In genomic region chr2:33260772-33261171, GRCm38 (mm10) we compare ENCODE assay signal across 13 mouse cellular contexts. TPM values are rescaled to one million over a fixed set of nuclear protein-coding genes. Genes with fewer than 3 reads are reported as not detected.
A peak's percentile ranks its signal among the peaks of the same experiment; 100 is the strongest.
DNase-seq lines count a peak whose midpoint lies in the region; ATAC-seq and TF ChIP-seq lines count a peak whose summit lies in the region.
"Had no signal": no experiment of that assay in that cellular context is flagged by ENCODE, and none has a peak within 500 bp of the region (broad histone marks: within the 10 kb centered on the region; RNA-seq: fewer than 3 reads in every experiment).

No protein-coding gene starts in this region.

- ATAC-seq in forebrain, postnatal 0 days = peak; percentile 58
- no peak for ATAC-seq in stomach, postnatal 0 days (ENCODE audit: low FRiP score, low TSS enrichment)
- no peak for ATAC-seq in megakaryocyte-erythroid progenitor cell, adult 5-6 weeks (replicated peaks; ENCODE audit: low FRiP score, low TSS enrichment, poor library complexity, severe bottlenecking)

- TF ChIP-seq EP300 in stomach, postnatal 0 days (optimal IDR thresholded peaks at IDR 0.05) = no peak

- WGBS in forebrain, postnatal 0 days = 44% methylated on average over 8 of the region's 8 CpGs
- 92% methylated on average over 8 of the region's 8 CpGs for WGBS in forebrain, embryonic 10.5 days
- WGBS in stomach, postnatal 0 days = 84% methylated on average over 8 of the region's 8 CpGs
- WGBS in thymus, adult 2 months = 95% methylated on average over 8 of the region's 8 CpGs

- no peak overlapping the region for H3K4me3 ChIP-seq in forebrain, postnatal 0 days (ENCODE audit: low read depth, low read length)
- no peak overlapping the region for H3K4me3 ChIP-seq in forebrain, embryonic 10.5 days
- H3K4me3 ChIP-seq in stomach, postnatal 0 days (ENCODE audit: low read depth, low read length) = no peak overlapping the region
- H3K4me3 ChIP-seq in thymus, adult 2 months (ENCODE audit: control insufficient read depth, insufficient read depth, low read length) = no peak overlapping the region
- H3K4me3 ChIP-seq: limb, embryonic 10.5 days had no signal

- peaks cover 3% of the 10 kb centered on the region for H3K4me1 ChIP-seq in forebrain, postnatal 0 days (ENCODE audit: insufficient read depth)
- peaks cover 11% of the 10 kb centered on the region for H3K4me1 ChIP-seq in forebrain, embryonic 10.5 days
- no peaks in the 10 kb centered on the region for H3K4me1 ChIP-seq in stomach, postnatal 0 days (replicated peaks; ENCODE audit: control insufficient read depth, insufficient read depth)
- H3K4me1 ChIP-seq in thymus, adult 2 months (replicated peaks; ENCODE audit: control insufficient read depth, insufficient read depth, low read length) = no peaks in the 10 kb centered on the region
- H3K4me1 ChIP-seq: limb, embryonic 10.5 days had no signal

- intact Hi-C loops in left cerebral cortex, postnatal 10 days (cut with DNase I) = no loop called here

- no peaks in the 10 kb centered on the region for H3K27me3 ChIP-seq in forebrain, postnatal 0 days (ENCODE audit: insufficient read depth, low read length)
- H3K27me3 ChIP-seq in forebrain, embryonic 10.5 days (ENCODE audit: poor library complexity, severe bottlenecking) = no peaks in the 10 kb centered on the region
- no peaks in the 10 kb centered on the region for H3K27me3 ChIP-seq in stomach, postnatal 0 days (ENCODE audit: control insufficient read depth, insufficient read depth, low read length)
- H3K27me3 ChIP-seq in thymus, adult 2 months (ENCODE audit: control insufficient read depth, insufficient read depth, low read length) = no peaks in the 10 kb centered on the region

- no peak for TF ChIP-seq POLR2A in thymus, adult 2 months (IDR thresholded peaks at IDR 0.05; ENCODE audit: control insufficient read depth, extremely low read depth, insufficient read depth, low read length, poor library complexity)

- peak; percentile 41 for DNase-seq in forebrain, postnatal 0 days
- DNase-seq in forebrain, embryonic 10.5 days (ENCODE audit: extremely low spot score, low spot score) = no peak
- DNase-seq in brain, adult 2 months (ENCODE audit: low read depth, low spot score) = peak; percentile 89
- DNase-seq in layer of hippocampus, adult 11-12 months (ENCODE audit: low spot score) = peak; percentile 65
- peak; percentile 34 to 57 for DNase-seq in left cerebral cortex, postnatal 10 days (ENCODE audit: extremely low spot score in 1 of 2, low spot score in 2 of 2)
- DNase-seq in stomach, postnatal 0 days (ENCODE audit: low spot score) = no peak
- no peak for DNase-seq in thymus, adult 2 months
- DNase-seq: gastrocnemius, postnatal 14 days; kidney, adult 8-10 months; lung, adult 18-20 months; retina, postnatal 1 day had no signal

- no peaks in the 10 kb centered on the region for H3K9me3 ChIP-seq in forebrain, postnatal 0 days (ENCODE audit: low read length)
- H3K9me3 ChIP-seq in forebrain, embryonic 10.5 days = no peaks in the 10 kb centered on the region
- no peaks in the 10 kb centered on the region for H3K9me3 ChIP-seq in stomach, postnatal 0 days (ENCODE audit: control insufficient read depth, low read length)
- H3K9me3 ChIP-seq: limb, embryonic 10.5 days had no signal

- no peak overlapping the region for H3K27ac ChIP-seq in forebrain, postnatal 0 days (ENCODE audit: low read depth, low read length)
- no peak overlapping the region for H3K27ac ChIP-seq in forebrain, embryonic 10.5 days
- H3K27ac ChIP-seq in stomach, postnatal 0 days (replicated peaks) = no peak overlapping the region
- no peak overlapping the region for H3K27ac ChIP-seq in thymus, adult 2 months (ENCODE audit: control insufficient read depth, insufficient read depth, low read length)
- H3K27ac ChIP-seq: limb, embryonic 10.5 days had no signal

- no peak overlapping the region for H3K9ac ChIP-seq in forebrain, postnatal 0 days
- no peak overlapping the region for H3K9ac ChIP-seq in stomach, postnatal 0 days (ENCODE audit: low read length)

- peaks cover 16% of the 10 kb centered on the region for H3K36me3 ChIP-seq in forebrain, postnatal 0 days (ENCODE audit: insufficient read depth)
- H3K36me3 ChIP-seq in forebrain, embryonic 10.5 days (replicated peaks) = peaks cover 3% of the 10 kb centered on the region; the same call in 1 of the 2 replicates
- H3K36me3 ChIP-seq in stomach, postnatal 0 days (ENCODE audit: control insufficient read depth, insufficient read depth, low read length) = no peaks in the 10 kb centered on the region
- H3K36me3 ChIP-seq in thymus, adult 2 months (ENCODE audit: control insufficient read depth, insufficient read depth, low read length) = peaks cover 3% of the 10 kb centered on the region; the same call in 1 of the 2 replicates
- H3K36me3 ChIP-seq: limb, embryonic 10.5 days had no signal

- no peak overlapping the region for H3K4me2 ChIP-seq in forebrain, postnatal 0 days (ENCODE audit: low read depth)
- H3K4me2 ChIP-seq in stomach, postnatal 0 days (replicated peaks; ENCODE audit: low read depth) = no peak overlapping the region

- TF ChIP-seq CTCF in forebrain, postnatal 0 days (IDR thresholded peaks at IDR 0.05; ENCODE audit: low read depth) = no peak
- no peak for TF ChIP-seq CTCF in stomach, postnatal 0 days (IDR thresholded peaks at IDR 0.05; ENCODE audit: low read depth)
- no peak for TF ChIP-seq CTCF in thymus, adult 2 months (IDR thresholded peaks at IDR 0.05; ENCODE audit: borderline replicate concordance, control insufficient read depth, extremely low read depth, insufficient read depth, low read length, poor library complexity)

RNA-seq across cellular contexts. Expression of gene Angptl2, which starts 44.9 kb away (rescaled TPM):
- 7.9 and 17.5 TPM in 2 replicates for total RNA-seq in forebrain, postnatal 0 days (2014; rRNA removed)
- 7.1 and 7.7 TPM in 2 replicates for polyA plus RNA-seq in forebrain, postnatal 0 days (2015; fragmentation: Nextera tagmentation; extraction: Ambion mirVana)
- polyA plus RNA-seq in forebrain, embryonic 10.5 days (2016; fragmentation: Nextera tagmentation; extraction: Ambion mirVana) = 24.3 and 25.1 TPM in 2 replicates
- 1 to 10 TPM; 4.4 to 4.5 TPM for total RNA-seq in left cerebral cortex, postnatal 10 days (2021)
- 35.3 and 37.3 TPM in 2 replicates for polyA plus RNA-seq in stomach, postnatal 0 days (2015; fragmentation: Nextera tagmentation; extraction: Ambion mirVana)
- polyA plus RNA-seq in thymus, adult 2 months (2012; rRNA removed) = 61.1 and 64.5 TPM in 2 replicates
- not detected in 2 replicates for total RNA-seq in megakaryocyte-erythroid progenitor cell, adult 5-6 weeks (2014; fragmentation: Nextera tagmentation)
- total RNA-seq in megakaryocyte-erythroid progenitor cell, adult 5-6 weeks (2017) = 0.72 and 0.89 TPM in 2 replicates

Comparison
In these comparisons a context has a peak if more than half of its experiments do, and no peak if none do; other contexts are left out.
1. DNase-seq: peak in forebrain, postnatal 0 days (single experiment), brain, adult 2 months (single experiment), layer of hippocampus, adult 11-12 months (single experiment) and left cerebral cortex, postnatal 10 days (2 of 2); none in forebrain, embryonic 10.5 days (single experiment), stomach, postnatal 0 days (single experiment) and thymus, adult 2 months (single experiment).